Mouse (Mus musculus) stomach, embryonic 16.5 days (tissue): ENCODE measurements at regions not wholly inside any gene's neighbourhood (a gene's known extent, or its start where the extent isn't known, plus 50 kb on each side); places are given as distances from the start of the nearest gene placed in this dataset.

Source experiments
- ATAC-seq: fragments of 200-750 bp; cut with Nextera tagmentation; 2 replicates; pipeline ENCODE4 v1.8.0; 2017; ENCODE audit warnings: moderate number of reproducible peaks, moderate TSS enrichment; ENCODE audit not compliant: insufficient read depth, low FRiP score
- H3K27ac ChIP-seq: fragments of 300-500 bp; sonication (generic); 2 replicates; pipeline ENCODE4 v1.5.1; 2014; ENCODE audit warnings: low read length
- H3K27me3 ChIP-seq: fragments of 300-500 bp; sonication (generic); 2 replicates; pipeline ENCODE4 v1.6.1; 2014; ENCODE audit warnings: low read length, control low read depth, mixed read lengths; ENCODE audit not compliant: control insufficient read depth, insufficient read depth
- H3K36me3 ChIP-seq: fragments of 300-500 bp; sonication (generic); 2 replicates; pipeline ENCODE4 v1.6.1; 2014; ENCODE audit warnings: low read length; ENCODE audit not compliant: control insufficient read depth, insufficient read depth
- H3K4me1 ChIP-seq: fragments of 300-500 bp; sonication (generic); 2 replicates; pipeline ENCODE4 v1.6.1; 2014; ENCODE audit warnings: low read length, control low read depth, mixed read lengths; ENCODE audit not compliant: control insufficient read depth, insufficient read depth
- H3K4me2 ChIP-seq: fragments of 300-500 bp; sonication (generic); 2 replicates; pipeline ENCODE4 v1.6.1; 2014; ENCODE audit warnings: low read depth, low read length, mixed read lengths
- H3K4me3 ChIP-seq: fragments of 300-500 bp; sonication (generic); replicated peaks from 2 replicates; pipeline ENCODE4 v1.5.1; 2014; ENCODE audit warnings: mild to moderate bottlenecking, low read length
- H3K9ac ChIP-seq: fragments of 300-500 bp; sonication (generic); 2 replicates; pipeline ENCODE4 v1.6.1; 2014; ENCODE audit warnings: low read length
- H3K9me3 ChIP-seq: fragments of 300-500 bp; sonication (generic); replicated peaks from 2 replicates; pipeline ENCODE4 v1.6.1; 2016; ENCODE audit warnings: low read length, control low read depth; ENCODE audit not compliant: control insufficient read depth
- WGBS: fragments of 180-500 bp; shearing (Covaris S2); extraction: QIAGEN DNeasy Blood & Tissue Kit; methylation state at CpG from one replicate; pipeline ENCODE4 v1.1.7; 2014; 5-methylcytosine and 5-hydroxymethylcytosine counted together

DNA sequence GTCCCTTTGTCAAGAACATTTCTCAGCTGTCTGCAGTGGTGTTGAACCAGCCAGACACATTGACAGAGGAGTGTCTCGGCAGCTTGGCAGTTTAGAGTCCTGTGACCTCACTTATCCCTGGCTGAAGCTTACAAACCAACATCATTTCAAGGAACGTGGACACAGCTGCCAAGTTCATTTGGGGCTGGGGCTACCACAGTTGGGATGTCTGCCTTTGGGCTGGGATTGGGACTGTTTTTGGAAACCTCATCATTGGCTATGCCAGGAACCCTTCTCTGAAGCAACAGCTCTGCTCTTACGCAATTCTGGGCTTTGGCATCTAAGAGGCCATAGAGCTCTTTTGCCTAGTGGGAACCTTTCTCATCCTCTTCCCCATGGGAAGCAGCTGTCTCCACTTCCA, 200.4 kb downstream of the Gm15262 start:
- Histone ChIP-seq H3K27me3 (no peaks in the 10 kb centered on the region; the same call in 1 of the 2 replicates), H3K9me3 (no peaks in the 10 kb centered on the region), H3K4me3 (no peak overlapping the region), H3K4me1 (no peaks in the 10 kb centered on the region), H3K9ac (no peak overlapping the region), H3K27ac (no peak overlapping the region), H3K36me3 (no peaks in the 10 kb centered on the region), H3K4me2 (no peak overlapping the region)
- WGBS = 71% methylated on average over 3 of the region's 3 CpGs
- ATAC-seq = no peak

DNA sequence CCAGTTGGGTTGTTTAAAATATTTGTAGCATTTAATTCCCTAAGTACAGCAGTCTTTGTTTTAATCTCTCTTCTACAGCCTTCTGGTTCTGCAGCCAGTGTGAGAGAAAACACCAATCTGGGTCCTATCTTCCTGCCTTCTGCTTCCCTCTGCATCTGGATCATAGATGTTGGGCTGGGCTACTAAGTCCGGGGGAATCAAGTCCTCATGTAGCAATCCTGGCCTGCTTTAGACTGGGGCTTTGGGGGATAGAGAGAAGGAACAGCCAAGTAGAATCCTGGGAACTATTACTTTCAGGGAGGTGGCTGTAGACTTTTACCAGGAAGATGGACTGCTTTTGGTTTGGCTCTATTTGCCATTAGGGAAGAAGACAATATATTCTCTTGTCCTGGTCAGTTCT, 205.5 kb upstream of the Rai2 start:
- Histone ChIP-seq H3K9ac (no peak overlapping the region), H3K36me3 (no peaks in the 10 kb centered on the region), H3K27me3 (peaks cover 4% of the 10 kb centered on the region; the same call in 1 of the 2 replicates), H3K27ac (no peak overlapping the region), H3K4me1 (no peaks in the 10 kb centered on the region), H3K4me2 (no peak overlapping the region), H3K4me3 (no peak overlapping the region), H3K9me3 (no peaks in the 10 kb centered on the region)
- WGBS = 50% methylated on average over 1 of the region's 1 CpGs
- no peak for ATAC-seq

DNA sequence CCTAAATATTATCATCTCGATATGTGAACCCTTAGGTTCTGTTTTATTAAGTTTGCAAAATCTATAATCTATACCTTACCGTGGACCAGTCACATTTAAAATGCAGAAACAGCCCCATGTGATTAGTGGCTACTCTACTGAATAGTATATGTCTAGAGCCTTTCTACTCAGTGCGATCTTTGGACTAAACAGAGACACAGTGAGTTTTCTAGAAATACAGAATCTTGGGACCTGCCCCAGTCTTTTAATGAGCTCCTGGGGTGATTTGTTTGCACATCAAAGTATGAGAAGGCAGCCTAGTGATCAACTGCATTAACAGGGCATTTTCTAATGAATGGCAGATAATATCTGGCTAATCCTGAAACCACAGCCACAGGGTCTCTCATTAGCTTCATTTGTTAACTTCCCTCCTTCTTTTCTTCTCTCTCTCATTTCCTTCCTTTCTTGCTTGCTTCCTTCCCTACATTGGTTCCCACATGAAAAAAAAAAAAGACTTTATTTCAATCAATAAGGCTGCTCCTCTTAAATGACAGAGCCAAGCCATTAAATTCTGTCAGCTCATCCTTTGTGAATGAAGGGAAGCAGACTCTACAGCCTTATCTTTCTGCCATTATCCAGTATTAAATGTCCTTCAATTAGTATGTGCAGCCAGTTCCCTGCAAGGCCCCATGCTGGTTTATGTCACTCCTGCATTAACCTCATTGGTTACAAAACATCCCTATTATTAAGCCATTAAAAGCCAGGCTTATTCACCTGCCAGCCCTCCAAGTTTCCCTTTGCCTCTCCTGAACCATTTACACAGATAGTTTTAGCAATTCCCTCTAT, 193.2 kb upstream of the Rai2 start:
- no peaks in the 10 kb centered on the region for H3K9me3 ChIP-seq
- ATAC-seq = no peak

DNA sequence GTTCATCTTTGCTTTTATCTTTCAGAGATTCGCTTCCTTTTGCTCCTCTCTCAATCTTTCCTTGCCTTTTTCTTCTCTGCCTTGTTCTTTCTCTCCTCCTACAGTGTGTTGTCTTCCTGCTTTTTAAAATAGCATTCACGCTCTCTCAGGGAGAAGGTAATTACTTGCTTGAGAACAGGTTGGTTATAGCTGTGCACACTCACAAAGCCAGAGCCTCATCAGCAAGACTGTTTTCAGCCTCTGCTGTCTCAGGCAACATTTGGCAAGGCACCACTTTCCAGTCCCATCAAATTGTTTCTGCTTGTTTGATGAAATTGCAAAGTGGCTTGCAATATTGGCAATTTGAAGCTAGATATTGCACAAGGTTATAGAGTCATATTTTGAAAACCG, 192.6 kb upstream of the Rai2 start:
- H3K9me3 ChIP-seq = no peaks in the 10 kb centered on the region
- H3K4me2 ChIP-seq = no peak overlapping the region
- no peak for ATAC-seq
- 83% methylated on average over 3 of the region's 3 CpGs for WGBS
- H3K27ac ChIP-seq = no peak overlapping the region
- H3K27me3 ChIP-seq = peaks cover 5% of the 10 kb centered on the region; the same call in 1 of the 2 replicates
- H3K36me3 ChIP-seq = no peaks in the 10 kb centered on the region
- no peak overlapping the region for H3K4me3 ChIP-seq
- H3K4me1 ChIP-seq = no peaks in the 10 kb centered on the region
- H3K9ac ChIP-seq = no peak overlapping the region

More for the DNA sequence above, 193.2 kb upstream of the Rai2 start:
- H3K27me3 ChIP-seq = peaks cover 8% of the 10 kb centered on the region; the same call in 1 of the 2 replicates
- WGBS = 75% methylated on average over 3 of the region's 3 CpGs
- H3K4me3 ChIP-seq = no peak overlapping the region
- no peak overlapping the region for H3K4me2 ChIP-seq
- no peak overlapping the region for H3K9ac ChIP-seq
- H3K27ac ChIP-seq = no peak overlapping the region
- H3K4me1 ChIP-seq = no peaks in the 10 kb centered on the region
- H3K36me3 ChIP-seq = no peaks in the 10 kb centered on the region

DNA sequence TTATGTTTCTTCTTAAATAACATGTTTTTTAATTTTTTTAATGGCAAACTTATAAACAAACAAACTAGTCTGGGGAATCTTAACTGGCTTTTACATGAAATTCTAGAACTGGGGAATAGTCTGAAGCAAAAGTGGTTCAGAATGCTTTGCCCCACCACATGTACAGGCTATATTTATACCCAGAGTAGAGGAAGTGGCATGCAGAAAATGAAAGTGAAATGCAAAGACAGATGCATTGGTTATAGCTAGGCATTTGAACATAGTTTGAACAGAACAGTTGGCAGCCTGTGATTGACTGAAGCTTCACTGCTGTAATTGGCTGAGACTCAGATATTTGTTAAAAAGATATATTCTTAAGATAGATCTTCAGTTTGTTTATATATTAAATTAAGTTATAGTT, 179.6 kb upstream of the Rai2 start:
- Histone ChIP-seq H3K27ac (no peak overlapping the region), H3K4me1 (no peaks in the 10 kb centered on the region), H3K4me3 (no peak overlapping the region), H3K36me3 (no peaks in the 10 kb centered on the region), H3K9me3 (no peaks in the 10 kb centered on the region), H3K9ac (no peak overlapping the region), H3K27me3 (no peaks in the 10 kb centered on the region; the same call in 1 of the 2 replicates), H3K4me2 (no peak overlapping the region)
- ATAC-seq = no peak

DNA sequence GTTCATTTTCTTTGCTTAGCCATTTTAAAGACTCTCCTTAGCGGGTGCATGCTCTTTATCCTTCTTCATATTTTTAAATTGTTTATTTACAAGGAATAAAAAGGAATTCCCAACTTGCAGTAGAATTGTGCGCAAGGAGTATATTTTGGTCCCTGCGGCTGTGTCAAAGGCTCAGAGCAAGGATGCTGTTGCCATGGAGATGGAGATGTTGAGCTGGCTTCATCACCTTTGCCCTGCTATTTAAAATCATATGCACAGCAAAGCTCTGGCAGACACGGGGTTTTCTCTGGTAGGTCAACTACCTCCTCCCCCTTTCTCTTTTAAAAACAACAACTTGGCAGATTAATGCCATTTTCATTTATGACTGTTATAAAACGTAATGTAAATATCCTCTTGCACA, 160.0 kb upstream of the Rai2 start:
- WGBS = 59% methylated on average over 5 of the region's 5 CpGs
- ATAC-seq = no peak
- Histone ChIP-seq H3K27me3 (no peaks in the 10 kb centered on the region), H3K4me3 (no peak overlapping the region), H3K4me2 (no peak overlapping the region), H3K9me3 (no peaks in the 10 kb centered on the region), H3K27ac (no peak overlapping the region), H3K36me3 (no peaks in the 10 kb centered on the region), H3K9ac (no peak overlapping the region), H3K4me1 (no peaks in the 10 kb centered on the region)

DNA sequence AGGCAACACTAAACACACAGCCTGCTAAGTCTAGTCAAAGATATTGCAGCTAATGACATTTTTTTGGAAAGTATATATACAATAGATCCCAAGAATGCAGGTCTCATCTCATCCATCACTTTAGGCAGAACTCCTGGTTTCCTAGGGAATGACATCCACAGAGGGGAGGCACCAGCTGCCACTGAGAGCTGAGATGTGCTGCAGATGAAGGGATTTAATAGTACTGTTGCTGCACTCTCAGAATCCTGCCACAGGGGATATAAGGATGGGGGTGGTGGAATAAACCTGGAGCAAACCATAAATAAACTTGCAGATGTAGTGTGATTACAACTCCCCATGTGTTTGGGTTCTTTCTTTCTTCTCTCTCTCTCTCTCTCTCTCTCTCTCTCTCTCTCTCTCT, 158.4 kb upstream of the Rai2 start:
- no peaks in the 10 kb centered on the region for H3K4me1 ChIP-seq
- no peaks in the 10 kb centered on the region for H3K36me3 ChIP-seq
- no peak overlapping the region for H3K27ac ChIP-seq
- no peak for ATAC-seq
- no peak overlapping the region for H3K4me3 ChIP-seq
- H3K4me2 ChIP-seq = no peak overlapping the region
- H3K27me3 ChIP-seq = no peaks in the 10 kb centered on the region
- no peaks in the 10 kb centered on the region for H3K9me3 ChIP-seq
- H3K9ac ChIP-seq = no peak overlapping the region

DNA sequence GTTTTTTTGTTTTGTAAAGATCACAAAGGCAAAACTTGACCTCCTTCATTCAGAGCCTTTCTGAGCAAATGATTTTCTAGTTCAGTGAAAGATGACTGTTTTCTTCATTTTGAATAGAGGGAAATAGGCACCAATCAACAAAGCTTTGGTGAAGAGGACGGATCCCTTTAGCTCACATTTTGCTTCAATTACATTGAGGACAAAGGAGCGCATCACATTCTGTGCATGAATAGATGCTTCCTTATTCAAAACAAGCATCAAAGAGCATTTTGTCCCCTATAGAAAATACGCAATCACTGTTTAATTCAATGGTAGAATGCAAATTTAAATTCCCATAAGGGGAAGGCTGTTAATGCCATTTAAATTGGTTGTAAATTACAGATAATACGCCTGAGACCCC, 150.4 kb upstream of the Rai2 start:
- Histone ChIP-seq H3K27me3 (no peaks in the 10 kb centered on the region), H3K4me3 (no peak overlapping the region), H3K27ac (no peak overlapping the region), H3K9ac (no peak overlapping the region), H3K36me3 (no peaks in the 10 kb centered on the region), H3K4me1 (no peaks in the 10 kb centered on the region), H3K9me3 (no peaks in the 10 kb centered on the region), H3K4me2 (no peak overlapping the region)
- WGBS = 80% methylated on average over 4 of the region's 4 CpGs
- no peak for ATAC-seq

DNA sequence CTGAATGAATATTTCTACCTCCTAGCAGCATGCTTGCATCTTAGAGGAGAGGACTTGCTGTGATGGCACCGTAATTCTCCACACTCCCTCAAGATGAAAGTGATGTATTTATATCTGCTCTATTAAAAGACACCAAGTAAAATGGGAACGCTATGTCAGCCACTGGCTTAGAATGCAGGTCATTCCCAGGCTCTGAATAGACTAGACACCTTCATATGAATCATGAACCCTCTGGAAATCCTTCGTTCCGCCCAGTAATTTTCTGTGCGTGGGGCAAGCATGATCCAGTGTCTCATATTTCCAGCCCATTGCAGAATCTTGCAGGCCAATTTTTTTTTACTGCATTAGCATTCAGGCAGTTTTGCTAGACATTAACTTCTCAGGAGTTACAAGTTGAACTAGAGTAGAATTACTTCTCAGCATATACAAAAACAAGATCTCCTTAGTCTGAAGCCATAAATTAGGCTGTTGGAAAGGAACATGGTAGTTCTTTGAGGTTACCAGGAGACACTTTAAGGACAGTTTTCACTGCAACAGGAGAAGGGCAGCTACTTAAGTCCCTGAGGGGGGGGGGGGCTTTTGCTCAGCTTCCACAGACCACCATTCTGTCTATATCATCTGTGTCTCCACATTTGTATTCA, 134.7 kb upstream of the Rai2 start:
- Histone ChIP-seq H3K4me1 (no peaks in the 10 kb centered on the region), H3K9ac (no peak overlapping the region), H3K9me3 (no peaks in the 10 kb centered on the region), H3K27ac (no peak overlapping the region), H3K4me3 (no peak overlapping the region), H3K4me2 (no peak overlapping the region), H3K36me3 (no peaks in the 10 kb centered on the region), H3K27me3 (0 out of 2 replicates have a peak, but pooled peaks cover 6% of the 10 kb centered on the region)
- WGBS = 66% methylated on average over 5 of the region's 5 CpGs
- ATAC-seq = no peak
